Mouse (Mus musculus) neural tube, embryonic 12.5 days (tissue): ENCODE results near the gene Stx19. TPM values are rescaled to one million over a fixed set of nuclear protein-coding genes. Genes with fewer than 3 reads are reported as not detected.

ENCODE experiments used
- ATAC-seq: fragments of 200-750 bp; cut with Nextera tagmentation; 2 replicates; pipeline ENCODE4 v1.8.0; 2017; ENCODE audit warnings: low read depth, mild to moderate bottlenecking, moderate TSS enrichment, moderate library complexity; ENCODE audit not compliant: low FRiP score
- H3K27ac ChIP-seq: fragments of 300-500 bp; sonication (generic); 2 replicates; pipeline ENCODE4 v1.5.1; 2016
- H3K27me3 ChIP-seq: fragments of 300-500 bp; sonication (generic); replicated peaks from 2 replicates; pipeline ENCODE4 v1.6.1; 2016; ENCODE audit warnings: mild to moderate bottlenecking
- H3K36me3 ChIP-seq: fragments of 300-500 bp; sonication (generic); 2 replicates; pipeline ENCODE4 v1.6.1; 2016; ENCODE audit warnings: mild to moderate bottlenecking
- H3K4me1 ChIP-seq: fragments of 300-500 bp; sonication (generic); 2 replicates; pipeline ENCODE4 v1.6.1; 2016
- H3K4me2 ChIP-seq: fragments of 300-500 bp; sonication (generic); replicated peaks from 2 replicates; pipeline ENCODE4 v1.6.1; 2016; ENCODE audit warnings: mild to moderate bottlenecking
- H3K4me3 ChIP-seq: fragments of 300-500 bp; sonication (generic); 2 replicates; pipeline ENCODE4 v1.5.1; 2016
- H3K9ac ChIP-seq: fragments of 300-500 bp; sonication (generic); 2 replicates; pipeline ENCODE4 v1.6.1; 2016; ENCODE audit warnings: mild to moderate bottlenecking
- H3K9me3 ChIP-seq: fragments of 300-500 bp; sonication (generic); 2 replicates; pipeline ENCODE4 v1.6.1; 2016; ENCODE audit warnings: mild to moderate bottlenecking
- WGBS: fragments of 180-500 bp; shearing (Covaris S2); methylation state at CpG from one replicate; pipeline ENCODE4 v1.1.7; 2016; 5-methylcytosine and 5-hydroxymethylcytosine counted together
- polyA plus RNA-seq: library from polyadenylated mRNA; unstranded; fragments of >200 nt; fragmentation: Nextera tagmentation; extraction: Ambion mirVana; gene quantifications from 2 replicates; pipeline ENCODE4 v1.2.1, GENCODE M21; 2016

Gene Stx19
- polyA plus RNA-seq, 1 experiment from 2014 or later, result 0.77 TPM

DNA sequence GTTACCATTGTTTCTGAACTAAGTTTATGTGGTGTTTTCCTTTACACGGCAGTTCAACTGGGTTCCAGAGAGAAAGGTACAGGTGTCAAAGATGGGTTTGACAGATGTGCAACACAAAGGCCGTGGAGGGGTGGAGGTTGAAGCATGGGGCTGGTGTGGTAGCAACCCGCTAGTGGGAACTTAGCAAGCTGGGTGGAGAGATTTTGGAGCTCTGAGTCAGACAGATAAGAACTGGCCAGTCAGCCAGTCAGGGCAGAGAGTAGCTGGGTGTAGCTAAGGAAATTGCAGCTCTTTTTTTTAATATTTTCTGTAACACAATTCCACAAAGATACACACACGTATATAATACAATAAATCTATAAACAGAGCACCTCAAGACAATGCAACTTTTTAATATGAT is 3.6 kb upstream of the Stx19 start:
- WGBS, result 90% methylated on average over 4 of the region's 4 CpGs
- no peak for ATAC-seq
- no peaks in the 10 kb centered on the region for H3K27me3 ChIP-seq
- no peak overlapping the region for H3K4me3 ChIP-seq
- H3K4me2 ChIP-seq, result no peak overlapping the region
- no peaks in the 10 kb centered on the region for H3K4me1 ChIP-seq
- H3K27ac ChIP-seq, result no peak overlapping the region
- H3K36me3 ChIP-seq, result 0 out of 2 replicates have a peak, but pooled peaks cover 4% of the 10 kb centered on the region
- H3K9ac ChIP-seq, result no peak overlapping the region
- no peaks in the 10 kb centered on the region for H3K9me3 ChIP-seq

DNA sequence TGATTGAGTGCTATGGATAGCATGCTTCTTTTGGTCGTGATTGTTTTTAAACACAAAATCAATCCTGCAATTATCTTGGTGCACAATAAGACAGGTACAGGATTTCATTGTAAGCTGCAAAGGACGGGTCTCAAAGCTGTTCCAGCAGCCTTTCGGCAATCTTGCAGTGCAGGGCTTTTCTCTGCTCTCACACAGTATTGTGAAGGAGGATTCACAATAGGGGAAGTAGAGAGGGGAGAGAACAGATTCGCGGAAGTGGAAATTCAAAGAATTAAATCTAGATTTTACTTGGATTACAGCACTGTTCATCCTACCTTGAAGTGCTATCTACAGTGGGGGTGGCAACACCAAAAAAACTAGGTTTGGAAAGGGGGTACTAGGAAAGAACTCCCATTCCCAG is 686 bp upstream of the Stx19 start:
- Histone ChIP-seq H3K27me3 (no peaks in the 10 kb centered on the region), H3K4me3 (no peak overlapping the region), H3K36me3 (0 out of 2 replicates have a peak, but pooled peaks cover 4% of the 10 kb centered on the region), H3K4me1 (no peaks in the 10 kb centered on the region), H3K9ac (no peak overlapping the region), H3K9me3 (no peaks in the 10 kb centered on the region), H3K4me2 (no peak overlapping the region), H3K27ac (no peak overlapping the region)
- 80% methylated on average over 5 of the region's 5 CpGs for WGBS
- ATAC-seq, result no peak

DNA sequence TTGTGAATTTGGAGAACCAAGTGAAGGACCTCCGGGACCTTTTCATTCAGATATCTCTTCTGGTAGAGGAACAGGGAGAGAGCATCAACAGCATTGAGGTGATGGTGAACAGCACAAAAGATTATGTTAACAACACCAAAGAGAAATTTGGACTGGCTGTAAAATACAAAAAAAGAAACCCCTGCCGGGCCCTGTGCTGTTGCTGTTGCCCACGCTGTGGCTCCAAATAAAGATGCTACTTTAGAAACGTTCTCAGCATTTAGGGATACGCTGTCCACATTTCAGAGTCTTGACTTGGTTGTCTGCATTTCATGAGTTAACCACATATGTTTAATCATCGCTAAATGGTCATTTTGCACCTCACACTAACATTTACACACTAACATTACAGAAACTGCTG is 8.0 kb downstream of the Stx19 start:
- no peak overlapping the region for H3K4me3 ChIP-seq
- no peak overlapping the region for H3K27ac ChIP-seq
- no peak overlapping the region for H3K9ac ChIP-seq
- ATAC-seq, result no peak
- H3K4me2 ChIP-seq, result no peak overlapping the region
- no peaks in the 10 kb centered on the region for H3K9me3 ChIP-seq
- H3K36me3 ChIP-seq, result no peaks in the 10 kb centered on the region
- no peaks in the 10 kb centered on the region for H3K27me3 ChIP-seq
- no peaks in the 10 kb centered on the region for H3K4me1 ChIP-seq
- 95% methylated on average over 6 of the region's 6 CpGs for WGBS

DNA sequence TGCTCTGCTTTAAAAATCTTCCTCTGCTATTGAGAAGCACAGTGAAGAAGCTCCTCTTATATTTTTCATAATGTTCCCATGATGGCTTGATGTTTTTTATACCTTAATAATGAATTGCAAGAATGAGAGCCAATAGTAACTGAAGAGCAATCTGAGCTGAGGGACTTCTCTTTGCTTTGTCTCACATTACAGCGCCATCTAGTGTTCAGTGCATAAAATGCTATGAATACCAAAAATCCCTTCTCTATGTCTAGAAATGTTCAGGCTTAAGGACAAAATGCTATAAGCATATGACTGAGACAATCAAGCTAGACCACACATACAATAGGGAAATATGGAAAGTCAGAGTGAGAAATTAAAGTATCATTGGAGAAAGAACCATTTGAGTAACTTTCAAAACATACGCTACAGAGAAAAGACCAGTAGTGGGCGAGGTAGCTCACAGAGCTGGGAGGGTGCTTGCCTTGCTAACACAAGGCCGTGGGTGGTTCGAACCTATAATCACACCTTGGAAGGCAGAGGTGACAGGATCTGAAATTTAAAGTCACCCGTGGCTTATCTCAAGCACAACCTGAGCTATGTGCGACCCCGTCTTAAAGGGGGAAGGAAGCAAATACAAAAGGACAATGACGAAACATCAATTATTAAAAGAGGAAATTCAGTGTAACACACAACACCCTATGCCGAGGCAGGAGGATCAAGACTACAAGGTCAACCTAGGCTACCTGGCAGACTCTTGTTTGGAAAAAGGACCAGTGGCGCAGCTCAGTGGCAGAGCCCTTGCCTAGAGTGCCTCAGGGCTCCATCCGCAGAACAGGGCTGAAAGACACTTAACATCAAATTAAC is 11.9 kb downstream of the Stx19 start:
- no peak overlapping the region for H3K27ac ChIP-seq
- peak; percentile 54; the same call in 1 of the 2 replicates for ATAC-seq
- whole genome bisulfite sequencing, result 74% methylated on average over 12 of the region's 12 CpGs

DNA sequence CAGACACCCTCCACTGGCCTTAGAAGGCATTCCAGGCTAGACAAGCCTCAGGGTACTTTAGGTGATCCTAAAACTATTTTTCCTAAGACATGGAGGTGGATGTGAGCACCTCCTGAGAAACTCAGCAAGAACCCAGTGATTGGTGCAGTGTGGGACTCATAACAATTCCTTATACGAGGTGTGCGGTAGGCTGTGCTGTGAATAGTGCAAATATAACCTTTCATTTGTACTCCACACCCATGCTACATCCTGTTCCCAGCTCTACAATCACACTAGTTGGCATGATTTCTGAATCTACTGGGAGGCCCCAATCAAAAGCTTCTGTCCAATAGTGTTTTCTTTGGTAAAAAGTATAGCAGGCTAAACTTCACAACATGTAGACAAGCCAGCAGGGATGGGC is 17.6 kb downstream of the Stx19 start:
- WGBS, result 84% methylated on average over 2 of the region's 2 CpGs
- ATAC-seq, result 0 out of 2 replicates have a peak, but pooled peaks have one; percentile 9
- H3K4me1 ChIP-seq, result no peaks in the 10 kb centered on the region
- no peak overlapping the region for H3K9ac ChIP-seq
- H3K36me3 ChIP-seq, result no peaks in the 10 kb centered on the region
- no peak overlapping the region for H3K4me2 ChIP-seq
- no peaks in the 10 kb centered on the region for H3K27me3 ChIP-seq
- H3K27ac ChIP-seq, result no peak overlapping the region
- no peak overlapping the region for H3K4me3 ChIP-seq
- no peaks in the 10 kb centered on the region for H3K9me3 ChIP-seq

More for the DNA sequence above, 11.9 kb downstream of the Stx19 start:
- Histone ChIP-seq H3K9me3 (no peaks in the 10 kb centered on the region), H3K27me3 (no peaks in the 10 kb centered on the region), H3K9ac (no peak overlapping the region), H3K4me2 (no peak overlapping the region), H3K36me3 (no peaks in the 10 kb centered on the region), H3K4me1 (no peaks in the 10 kb centered on the region), H3K4me3 (no peak overlapping the region)

DNA sequence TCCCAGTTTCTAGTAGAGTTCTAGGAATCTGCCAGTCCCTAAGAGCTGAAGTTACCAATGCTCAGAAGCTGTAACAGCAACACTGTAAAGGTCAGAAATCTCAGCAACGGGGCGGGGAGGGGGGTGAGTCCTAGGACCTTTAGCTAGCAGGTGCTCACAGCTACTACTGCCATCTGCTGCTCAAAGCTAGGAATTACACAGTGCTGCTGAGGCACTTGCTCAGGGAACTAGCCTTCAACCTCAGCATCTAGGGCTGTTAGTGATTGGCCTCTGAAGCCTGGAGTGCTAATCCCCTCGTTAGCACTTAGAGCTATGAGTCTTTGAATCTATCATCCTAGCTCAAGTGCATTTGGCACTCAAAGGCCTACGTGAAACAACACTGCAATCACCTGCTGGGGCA is 18.0 kb downstream of the Stx19 start:
- Histone ChIP-seq H3K27ac (no peak overlapping the region), H3K4me2 (no peak overlapping the region), H3K4me1 (no peaks in the 10 kb centered on the region), H3K9ac (no peak overlapping the region), H3K9me3 (no peaks in the 10 kb centered on the region), H3K27me3 (no peaks in the 10 kb centered on the region), H3K36me3 (no peaks in the 10 kb centered on the region), H3K4me3 (no peak overlapping the region)
- ATAC-seq, result peak; percentile 53; the same call in 1 of the 2 replicates
- WGBS, result 19% methylated on average over 4 of the region's 4 CpGs

DNA sequence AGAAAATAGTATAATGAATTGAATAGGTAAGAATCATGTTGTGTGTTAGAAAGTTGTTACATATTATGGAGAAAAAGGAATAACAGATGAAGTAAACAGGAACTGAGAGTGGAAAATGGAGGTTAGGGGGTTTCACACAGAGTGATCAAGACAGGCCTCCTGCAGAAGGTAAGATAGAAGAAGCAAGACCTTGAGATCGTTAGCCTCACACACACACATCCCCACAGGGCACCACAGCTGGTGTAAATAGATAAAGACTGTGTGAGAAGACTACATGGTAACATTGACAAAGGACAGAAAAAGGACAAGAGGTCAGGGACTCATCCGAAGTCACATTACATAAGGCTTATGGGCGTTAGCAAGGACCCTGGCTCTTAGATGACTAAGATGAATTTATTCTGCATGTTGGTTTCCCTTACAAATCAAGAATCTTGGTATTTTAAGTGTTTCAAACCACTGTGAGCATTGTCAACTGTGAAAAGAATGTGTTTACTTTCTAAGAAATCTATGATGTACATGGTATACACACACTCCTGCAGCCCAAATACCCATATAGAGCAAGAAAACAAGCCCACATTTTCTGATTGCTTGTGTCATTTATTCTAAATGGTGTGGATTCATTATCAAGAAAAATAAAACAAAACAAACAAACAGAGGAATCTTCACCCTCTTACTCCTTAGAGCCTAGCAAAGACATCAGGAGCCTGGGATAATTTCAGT is 19.7 kb downstream of the Stx19 start:
- Histone ChIP-seq H3K4me2 (no peak overlapping the region), H3K4me3 (no peak overlapping the region), H3K9me3 (no peaks in the 10 kb centered on the region), H3K27me3 (no peaks in the 10 kb centered on the region), H3K36me3 (no peaks in the 10 kb centered on the region), H3K27ac (no peak overlapping the region), H3K4me1 (no peaks in the 10 kb centered on the region; the same call in 1 of the 2 replicates), H3K9ac (no peak overlapping the region)
- no peak for ATAC-seq
- WGBS, result 74% methylated on average over 3 of the region's 3 CpGs

DNA sequence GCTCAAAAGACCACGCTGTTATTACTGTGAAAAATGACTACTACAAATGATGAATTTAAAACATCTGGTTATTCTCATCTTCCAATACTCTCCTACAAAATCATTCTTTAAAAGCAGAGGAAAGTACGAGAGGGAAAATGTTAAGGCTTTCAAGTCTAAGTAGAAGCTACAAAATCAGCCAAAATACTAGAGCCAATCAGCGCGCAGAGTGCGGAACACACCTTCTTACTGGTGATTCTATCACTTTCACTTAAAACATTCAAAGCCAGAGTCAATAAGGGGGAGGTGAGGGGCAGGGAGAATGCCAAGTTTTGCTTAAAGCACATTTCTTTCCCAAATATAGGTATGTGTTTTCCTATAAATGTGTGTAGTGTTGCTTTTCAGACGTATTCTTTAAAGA is 30.9 kb downstream of the Stx19 start:
- H3K36me3 ChIP-seq, result no peaks in the 10 kb centered on the region
- ATAC-seq, result no peak
- H3K4me2 ChIP-seq, result peak overlapping the region; percentile 88; the same call in 1 of the 2 replicates

DNA sequence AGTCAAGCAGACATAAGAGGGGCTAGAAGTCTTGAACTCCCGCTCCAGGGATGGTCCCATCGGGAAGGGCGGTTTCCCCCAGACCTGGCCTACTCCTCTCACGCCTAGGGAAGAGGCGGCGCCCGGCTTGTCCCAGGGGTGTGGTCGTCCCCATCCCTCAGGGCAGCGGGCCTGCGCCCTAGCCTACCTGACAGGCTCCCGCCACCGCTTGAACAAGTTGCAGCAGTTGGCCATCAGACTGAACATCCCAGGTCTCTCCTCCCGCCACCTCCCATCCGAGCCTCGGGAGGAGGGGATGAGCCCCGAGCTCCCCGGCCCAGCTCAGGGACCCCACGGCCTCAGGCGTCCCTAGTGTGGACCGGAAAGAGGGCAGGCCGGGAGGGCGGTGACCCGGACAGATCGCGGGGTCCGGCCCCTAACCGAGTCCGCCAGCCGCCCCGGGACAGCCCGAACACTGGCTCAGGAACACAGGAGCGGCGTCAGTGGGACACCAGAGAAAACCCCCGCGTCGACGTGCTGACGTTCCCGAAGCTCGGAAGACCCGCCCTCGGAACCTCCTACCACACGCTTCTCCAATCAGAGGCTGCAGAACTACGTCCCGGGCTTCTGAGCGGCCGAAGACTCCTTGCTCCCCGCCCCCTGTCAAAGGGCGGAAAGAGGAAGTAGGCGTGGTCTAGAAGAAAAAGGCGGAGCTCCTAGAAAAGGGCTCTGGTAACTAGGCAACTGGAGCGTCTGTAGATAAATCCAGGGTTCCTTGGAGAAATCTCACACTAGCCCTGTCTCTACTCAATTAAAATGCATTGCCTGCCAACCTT is 32.2 kb downstream of the Stx19 start, which contains the start of gene Arl13b:
Gene Arl13b (minus strand): TSS at position 543 of the 815 bp plus-strand sequence.
- under 1% methylated on average over 52 of the region's 52 CpGs for WGBS
- Histone ChIP-seq H3K4me3 (peak within 1 kb of the TSS; percentile 83), H3K9ac (peak within 1 kb of the TSS; percentile 76), H3K9me3 (no peaks in the 10 kb centered on the region), H3K4me2 (peak within 1 kb of the TSS; percentile 88), H3K4me1 (peaks cover 9% of the 10 kb centered on the region; the same call in 1 of the 2 replicates), H3K36me3 (no peaks in the 10 kb centered on the region), H3K27me3 (no peaks in the 10 kb centered on the region), H3K27ac (no peak within 1 kb of the TSS; the same call in 1 of the 2 replicates)
- peak; percentile 100 for ATAC-seq

More for the DNA sequence above, 30.9 kb downstream of the Stx19 start:
- Histone ChIP-seq H3K4me3 (no peak overlapping the region), H3K27me3 (no peaks in the 10 kb centered on the region), H3K9me3 (no peaks in the 10 kb centered on the region), H3K4me1 (peaks cover 9% of the 10 kb centered on the region; the same call in 1 of the 2 replicates), H3K9ac (no peak overlapping the region), H3K27ac (no peak overlapping the region)
- WGBS, result 92% methylated on average over 6 of the region's 6 CpGs

DNA sequence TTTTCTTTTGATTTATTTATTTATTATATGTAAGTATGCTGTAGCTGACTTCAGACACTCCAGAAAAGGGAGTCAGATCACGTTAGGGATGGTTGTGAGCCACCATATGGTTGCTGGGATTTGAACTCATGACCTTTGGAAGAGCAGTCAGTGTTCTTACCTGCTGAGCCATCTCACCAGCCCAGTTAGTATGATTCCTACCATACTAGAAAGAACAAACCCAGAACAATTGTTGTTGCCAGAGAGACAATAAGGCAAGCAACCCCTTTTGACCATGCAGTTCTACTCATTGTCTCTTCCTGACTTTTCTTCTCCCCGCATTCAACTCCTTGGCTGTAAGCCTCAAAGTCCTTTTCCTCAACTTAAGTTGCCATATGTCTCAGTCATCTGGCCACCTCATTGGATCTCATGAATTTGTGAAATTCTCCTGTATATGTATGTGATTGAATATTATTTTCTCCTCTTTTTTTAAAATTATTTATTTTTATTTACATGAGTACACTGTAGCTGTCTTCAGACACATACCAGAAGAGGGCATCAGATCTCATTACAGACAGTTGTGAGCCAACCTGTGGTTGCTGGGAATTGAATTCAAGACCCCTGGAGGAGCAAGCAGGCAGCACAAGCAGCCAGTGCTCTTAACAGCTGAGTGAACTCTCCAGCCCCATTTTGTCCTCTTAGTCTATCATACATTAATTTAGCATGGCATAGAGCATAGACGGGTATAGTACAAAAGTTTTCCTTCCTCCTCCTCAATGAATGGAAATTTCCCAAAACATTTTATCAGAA is 38.2 kb downstream of the Stx19 start:
- 86% methylated on average over 3 of the region's 3 CpGs for WGBS

DNA sequence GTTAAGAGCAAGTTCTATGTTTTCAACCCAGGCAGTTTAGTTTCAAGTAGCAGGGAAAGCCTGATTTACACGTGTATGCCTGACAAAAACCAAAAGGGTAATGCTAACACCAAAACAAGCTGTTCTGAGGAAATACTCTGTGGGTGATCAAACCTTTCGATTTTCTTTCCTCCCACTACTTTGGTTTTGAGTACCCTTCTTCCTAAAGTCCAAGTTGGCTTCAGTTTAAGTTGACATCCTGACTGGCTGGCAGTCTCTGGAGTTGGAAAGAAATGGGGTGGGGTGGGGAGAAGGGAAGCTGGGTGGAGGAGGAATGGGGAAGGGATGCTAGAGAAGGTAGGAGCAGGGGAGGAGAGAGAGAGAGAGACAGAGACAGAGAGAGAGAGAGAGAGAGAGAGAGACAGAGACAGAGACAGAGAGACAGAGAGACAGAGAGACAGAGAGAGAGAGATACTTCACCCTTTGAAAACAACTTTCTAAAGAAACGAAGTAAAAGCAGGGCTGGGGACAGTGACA is 39.2 kb downstream of the Stx19 start:
- ATAC-seq, result no peak
- Histone ChIP-seq H3K27me3 (no peaks in the 10 kb centered on the region), H3K4me2 (peak overlapping the region; percentile 91), H3K9me3 (no peaks in the 10 kb centered on the region), H3K4me3 (peak overlapping the region; percentile 52), H3K9ac (peak overlapping the region; percentile 69), H3K27ac (no peak overlapping the region), H3K36me3 (no peaks in the 10 kb centered on the region), H3K4me1 (no peaks in the 10 kb centered on the region)
- 15% methylated on average over 3 of the region's 3 CpGs for WGBS

More for the DNA sequence above, 38.2 kb downstream of the Stx19 start:
- H3K4me2 ChIP-seq, result no peak overlapping the region
- no peaks in the 10 kb centered on the region for H3K36me3 ChIP-seq
- H3K9ac ChIP-seq, result no peak overlapping the region
- no peaks in the 10 kb centered on the region for H3K9me3 ChIP-seq
- ATAC-seq, result peak; percentile 12; the same call in 1 of the 2 replicates
- no peak overlapping the region for H3K4me3 ChIP-seq
- no peak overlapping the region for H3K27ac ChIP-seq
- H3K27me3 ChIP-seq, result no peaks in the 10 kb centered on the region
- no peaks in the 10 kb centered on the region for H3K4me1 ChIP-seq
